Mouse (Mus musculus): Measurements from ENCODE around the gene Ndrg2. TPM values are rescaled to one million over a fixed set of nuclear protein-coding genes. Genes with fewer than 3 reads are reported as not detected.

Gene Ndrg2
- 105 and 117 TPM in 2 replicates for polyA plus RNA-seq (2015; fragmentation: Nextera tagmentation; extraction: Ambion mirVana)

- H3K9ac ChIP-seq: peak within 1 kb of the TSS; percentile 41
- peak; percentile 77 for ATAC-seq (ENCODE audit: insufficient number of reproducible peaks, low FRiP score, low TSS enrichment, low read depth)
- no peaks in the 10 kb centered on the region for H3K27me3 ChIP-seq
- H3K4me2 ChIP-seq: peak within 1 kb of the TSS; percentile 98
- no peaks in the 10 kb centered on the region for H3K36me3 ChIP-seq
- H3K27ac ChIP-seq: peak within 1 kb of the TSS; percentile 90
- H3K4me3 ChIP-seq: peak within 1 kb of the TSS; percentile 61
- H3K9me3 ChIP-seq: no peaks in the 10 kb centered on the region
- WGBS: 4% methylated on average over 20 of the region's 23 CpGs
- peaks cover 41% of the 10 kb centered on the region for H3K4me1 ChIP-seq
Measured at GRCm38 (mm10) chr14:51913960-51914762, at the start of gene Ndrg2. Gene Ndrg2, minus strand, starts transcription at chr14:51914158.

GRCm38 (mm10) chr14:51960316-51960715 lies 46.4 kb upstream of the Ndrg2 start:
- no peaks in the 10 kb centered on the region for H3K27me3 ChIP-seq

GRCm38 (mm10) chr14:51943336-51943735 lies 29.4 kb upstream of the Ndrg2 start:
- H3K4me3 ChIP-seq: no peak overlapping the region
- no peak overlapping the region for H3K9ac ChIP-seq
- H3K9me3 ChIP-seq: no peaks in the 10 kb centered on the region
- ATAC-seq (ENCODE audit: insufficient number of reproducible peaks, low FRiP score, low TSS enrichment, low read depth): no peak
- H3K4me1 ChIP-seq: peaks cover 9% of the 10 kb centered on the region; the same call in 1 of the 2 replicates
- WGBS: 76% methylated on average over 6 of the region's 6 CpGs
- no peaks in the 10 kb centered on the region for H3K27me3 ChIP-seq
- no peak overlapping the region for H3K27ac ChIP-seq
- no peaks in the 10 kb centered on the region for H3K36me3 ChIP-seq
- H3K4me2 ChIP-seq: no peak overlapping the region

More at GRCm38 (mm10) chr14:51960316-51960715, 46.4 kb upstream of the Ndrg2 start:
- Histone ChIP-seq H3K4me1 (no peaks in the 10 kb centered on the region), H3K4me2 (no peak overlapping the region), H3K9ac (no peak overlapping the region), H3K36me3 (no peaks in the 10 kb centered on the region), H3K27ac (no peak overlapping the region), H3K9me3 (no peaks in the 10 kb centered on the region), H3K4me3 (no peak overlapping the region)
- 86% methylated on average over 2 of the region's 2 CpGs for WGBS
- no peak for ATAC-seq (ENCODE audit: insufficient number of reproducible peaks, low FRiP score, low TSS enrichment, low read depth)

- no peaks in the 10 kb centered on the region for H3K9me3 ChIP-seq
- no peak for ATAC-seq (ENCODE audit: insufficient number of reproducible peaks, low FRiP score, low TSS enrichment, low read depth)
- no peak overlapping the region for H3K27ac ChIP-seq
- H3K4me1 ChIP-seq: peaks cover 9% of the 10 kb centered on the region; the same call in 1 of the 2 replicates
- no peak overlapping the region for H3K9ac ChIP-seq
- no peaks in the 10 kb centered on the region for H3K36me3 ChIP-seq
- no peaks in the 10 kb centered on the region for H3K27me3 ChIP-seq
- no peak overlapping the region for H3K4me3 ChIP-seq
- 48% methylated on average over 7 of the region's 7 CpGs for WGBS
- H3K4me2 ChIP-seq: no peak overlapping the region
Measured at GRCm38 (mm10) chr14:51942236-51942635, 28.3 kb upstream of the Ndrg2 start.

- 68% methylated on average over 9 of the region's 9 CpGs for WGBS
- peaks cover 9% of the 10 kb centered on the region; the same call in 1 of the 2 replicates for H3K4me1 ChIP-seq
- H3K9me3 ChIP-seq: no peaks in the 10 kb centered on the region
- H3K4me3 ChIP-seq: no peak overlapping the region
- ATAC-seq (ENCODE audit: insufficient number of reproducible peaks, low FRiP score, low TSS enrichment, low read depth): no peak
- no peak overlapping the region for H3K27ac ChIP-seq
- H3K4me2 ChIP-seq: no peak overlapping the region
- H3K36me3 ChIP-seq: no peaks in the 10 kb centered on the region
- H3K9ac ChIP-seq: no peak overlapping the region
- no peaks in the 10 kb centered on the region for H3K27me3 ChIP-seq
Measured at GRCm38 (mm10) chr14:51941577-51941976, 27.6 kb upstream of the Ndrg2 start.

GRCm38 (mm10) chr14:51940944-51941560 lies 27.1 kb upstream of the Ndrg2 start:
- no peak for ATAC-seq (ENCODE audit: insufficient number of reproducible peaks, low FRiP score, low TSS enrichment, low read depth)
- Histone ChIP-seq H3K4me2 (no peak overlapping the region), H3K4me1 (peaks cover 9% of the 10 kb centered on the region; the same call in 1 of the 2 replicates), H3K27me3 (no peaks in the 10 kb centered on the region), H3K27ac (no peak overlapping the region), H3K36me3 (no peaks in the 10 kb centered on the region), H3K9ac (no peak overlapping the region), H3K4me3 (no peak overlapping the region), H3K9me3 (no peaks in the 10 kb centered on the region)
- WGBS: 24% methylated on average over 8 of the region's 8 CpGs

GRCm38 (mm10) chr14:51939005-51939404 lies 25.0 kb upstream of the Ndrg2 start:
- peaks cover 9% of the 10 kb centered on the region; the same call in 1 of the 2 replicates for H3K4me1 ChIP-seq
- H3K9me3 ChIP-seq: no peaks in the 10 kb centered on the region
- H3K36me3 ChIP-seq: no peaks in the 10 kb centered on the region
- no peak overlapping the region for H3K9ac ChIP-seq
- ATAC-seq (ENCODE audit: insufficient number of reproducible peaks, low FRiP score, low TSS enrichment, low read depth): no peak
- H3K4me2 ChIP-seq: no peak overlapping the region
- 87% methylated on average over 9 of the region's 9 CpGs for WGBS
- H3K27ac ChIP-seq: no peak overlapping the region
- no peak overlapping the region for H3K4me3 ChIP-seq
- no peaks in the 10 kb centered on the region for H3K27me3 ChIP-seq

- no peaks in the 10 kb centered on the region for H3K9me3 ChIP-seq
- H3K4me2 ChIP-seq: no peak overlapping the region
- no peak overlapping the region for H3K4me3 ChIP-seq
- no peak overlapping the region for H3K9ac ChIP-seq
- no peak for ATAC-seq (ENCODE audit: insufficient number of reproducible peaks, low FRiP score, low TSS enrichment, low read depth)
- H3K4me1 ChIP-seq: peaks cover 11% of the 10 kb centered on the region; the same call in 1 of the 2 replicates
- H3K36me3 ChIP-seq: no peaks in the 10 kb centered on the region
- 52% methylated on average over 10 of the region's 10 CpGs for WGBS
- H3K27ac ChIP-seq: no peak overlapping the region
- no peaks in the 10 kb centered on the region for H3K27me3 ChIP-seq
Measured at GRCm38 (mm10) chr14:51932092-51933020, 18.4 kb upstream of the Ndrg2 start.

- 0 out of 2 replicates have a peak, but pooled peaks have one; percentile 51 for ATAC-seq (ENCODE audit: insufficient number of reproducible peaks, low FRiP score, low TSS enrichment, low read depth)
- Histone ChIP-seq H3K9ac (no peak overlapping the region), H3K36me3 (no peaks in the 10 kb centered on the region), H3K4me2 (no peak overlapping the region), H3K9me3 (no peaks in the 10 kb centered on the region), H3K27me3 (no peaks in the 10 kb centered on the region), H3K27ac (no peak overlapping the region), H3K4me3 (no peak overlapping the region), H3K4me1 (peaks cover 11% of the 10 kb centered on the region; the same call in 1 of the 2 replicates)
- 29% methylated on average over 5 of the region's 5 CpGs for WGBS
Measured at GRCm38 (mm10) chr14:51930824-51931223, 16.9 kb upstream of the Ndrg2 start.

GRCm38 (mm10) chr14:51929968-51930367 lies 16.0 kb upstream of the Ndrg2 start:
- ATAC-seq (ENCODE audit: insufficient number of reproducible peaks, low FRiP score, low TSS enrichment, low read depth): no peak
- H3K27ac ChIP-seq: peak overlapping the region; percentile 24; the same call in 1 of the 2 replicates
- H3K9me3 ChIP-seq: no peaks in the 10 kb centered on the region
- H3K4me1 ChIP-seq: peaks cover 11% of the 10 kb centered on the region; the same call in 1 of the 2 replicates
- no peaks in the 10 kb centered on the region for H3K36me3 ChIP-seq
- no peaks in the 10 kb centered on the region for H3K27me3 ChIP-seq
- 62% methylated on average over 9 of the region's 9 CpGs for WGBS
- no peak overlapping the region for H3K9ac ChIP-seq
- H3K4me2 ChIP-seq: no peak overlapping the region
- H3K4me3 ChIP-seq: no peak overlapping the region

- Histone ChIP-seq H3K9me3 (no peaks in the 10 kb centered on the region), H3K4me2 (no peak overlapping the region), H3K9ac (no peak overlapping the region), H3K4me3 (no peak overlapping the region), H3K4me1 (peaks cover 11% of the 10 kb centered on the region; the same call in 1 of the 2 replicates), H3K27me3 (no peaks in the 10 kb centered on the region), H3K27ac (peak overlapping the region; percentile 24; the same call in 1 of the 2 replicates), H3K36me3 (no peaks in the 10 kb centered on the region)
- WGBS: 70% methylated on average over 8 of the region's 8 CpGs
- no peak for ATAC-seq (ENCODE audit: insufficient number of reproducible peaks, low FRiP score, low TSS enrichment, low read depth)
Measured at GRCm38 (mm10) chr14:51929309-51929943, 15.5 kb upstream of the Ndrg2 start.

Data from limb, embryonic 15.5 days (tissue).